Mouse (Mus musculus) heart, embryonic 13.5 days (tissue): ENCODE results near the gene Chaf1a. TPM values are rescaled to one million over a fixed set of nuclear protein-coding genes. Genes with fewer than 3 reads are reported as not detected.

ENCODE experiments used
- polyA plus RNA-seq: library from polyadenylated mRNA; unstranded; fragments of >200 nt; fragmentation: Nextera tagmentation; extraction: Ambion mirVana; gene quantifications from 2 replicates; pipeline ENCODE4 v1.2.1, GENCODE M21; 2015

The Chaf1a gene
- polyA plus RNA-seq, 1 experiment from 2014 or later: 14.1 TPM

Other genes with a start within 250 kb of the Chaf1a start
- gene Zfp119a, start 161.5 kb upstream of the Chaf1a start, polyA plus RNA-seq: 5.7 and 6.0 TPM in 2 replicates
- gene Zfp959, start 148.3 kb upstream of the Chaf1a start, polyA plus RNA-seq: 6.4 and 7.9 TPM in 2 replicates
- 3.6 and 4.3 TPM in 2 replicates for gene Zfp119b, start 90.9 kb upstream of the Chaf1a start, polyA plus RNA-seq
- gene Ebi3, start 87.8 kb upstream of the Chaf1a start, polyA plus RNA-seq: 0.34 and 1.3 TPM in 2 replicates
- gene Yju2, start 81.3 kb upstream of the Chaf1a start, polyA plus RNA-seq: 18.0 and 18.8 TPM in 2 replicates
- gene Shd, start 70.0 kb upstream of the Chaf1a start, polyA plus RNA-seq: 7.9 and 8.7 TPM in 2 replicates
- 4.5 and 5.0 TPM in 2 replicates for gene Fsd1, start 53.9 kb upstream of the Chaf1a start, polyA plus RNA-seq
- gene Stap2, start 34.9 kb upstream of the Chaf1a start, polyA plus RNA-seq: 11.9 and 14.6 TPM in 2 replicates
- 62.1 and 68.1 TPM in 2 replicates for gene Mpnd, start 34.7 kb upstream of the Chaf1a start, polyA plus RNA-seq
- 85.0 and 87.6 TPM in 2 replicates for gene Sh3gl1, start 3.8 kb upstream of the Chaf1a start, polyA plus RNA-seq
- 37.8 and 44.2 TPM in 2 replicates for gene Ubxn6, start 34.6 kb downstream of the Chaf1a start, polyA plus RNA-seq
- gene Hdgfl2, start 39.2 kb downstream of the Chaf1a start, polyA plus RNA-seq: 75.0 and 89.0 TPM in 2 replicates
- gene Plin4, start 69.4 kb downstream of the Chaf1a start, polyA plus RNA-seq: 0.05 and 0.07 TPM in 2 replicates
- 0.19 and 0.47 TPM in 2 replicates for gene Plin5, start 77.2 kb downstream of the Chaf1a start, polyA plus RNA-seq
- gene Lrg1, start 81.6 kb downstream of the Chaf1a start, polyA plus RNA-seq: 0.27 TPM in 1 of 2 replicates, not detected in the other
- gene Sema6b, start 99.9 kb downstream of the Chaf1a start, polyA plus RNA-seq: 0.55 and 0.59 TPM in 2 replicates
- 6.5 and 6.9 TPM in 2 replicates for gene Tnfaip8l1, start 122.0 kb downstream of the Chaf1a start, polyA plus RNA-seq
- 80.5 and 91.1 TPM in 2 replicates for gene Mydgf, start 143.5 kb downstream of the Chaf1a start, polyA plus RNA-seq
- 21.8 and 22.4 TPM in 2 replicates for gene Dpp9, start 178.5 kb downstream of the Chaf1a start, polyA plus RNA-seq
- gene Fem1a, start 216.4 kb downstream of the Chaf1a start, polyA plus RNA-seq: 17.2 and 18.5 TPM in 2 replicates
- 7.7 and 8.4 TPM in 2 replicates for gene Ticam1, start 236.3 kb downstream of the Chaf1a start, polyA plus RNA-seq